Mouse (Mus musculus): ENCODE measurements around the gene Doc2g. TPM values are rescaled to one million over a fixed set of nuclear protein-coding genes. Genes with fewer than 3 reads are reported as not detected.

The Doc2g gene
- polyA plus RNA-seq (2014; fragmentation: Illumina TruSeq; extraction: RNeasy Lipid Tissue Mini Kit (QIAGEN cat#74804); ENCODE audit: low read depth, low replicate concordance) = not detected

DNA sequence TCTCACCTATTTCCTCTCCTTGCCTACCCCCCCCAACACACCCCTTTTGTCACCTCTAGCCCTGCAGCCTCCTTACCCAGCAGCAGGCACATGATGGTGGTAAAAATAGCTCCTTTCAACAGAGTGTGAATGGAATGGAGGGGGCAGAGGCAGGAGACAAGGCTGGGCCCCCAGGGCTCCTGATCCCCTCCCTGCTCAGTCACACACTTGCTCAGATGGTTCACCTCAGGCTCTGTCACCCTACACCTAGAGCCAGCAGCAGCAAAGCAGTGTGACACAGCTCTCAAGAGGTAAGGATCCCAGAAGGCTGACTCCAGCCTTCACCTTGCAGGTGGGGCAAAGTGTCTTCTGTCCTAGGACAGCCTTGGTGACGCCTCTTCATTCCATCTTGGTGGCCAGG lies at the start of gene Doc2g:
Doc2g (plus strand) TSS at position 202 of the 400 bp plus-strand sequence.

DNA sequence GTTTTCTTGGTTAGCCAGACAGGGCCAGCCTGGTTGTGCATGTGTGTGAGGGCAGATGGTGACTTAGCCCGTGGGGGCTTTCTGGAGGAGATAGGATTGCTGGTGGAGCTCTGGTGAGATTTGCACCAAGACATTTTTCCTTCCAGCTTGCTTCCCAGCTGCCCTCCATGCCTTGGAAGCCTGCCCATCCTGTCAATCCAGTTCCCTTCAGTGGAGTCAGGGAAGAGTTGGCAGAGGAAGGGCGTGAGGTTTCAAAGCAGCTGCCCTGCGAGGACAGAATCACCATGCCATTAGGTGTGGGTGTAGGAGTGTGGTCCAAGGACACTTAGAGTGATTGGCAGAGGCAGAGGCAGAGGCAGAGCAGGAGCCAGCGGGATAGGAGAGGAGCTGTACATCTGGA lies 44.6 kb upstream of the Doc2g start, which contains the start of gene Aldh3b3:
Aldh3b3 (plus strand) TSS at position 176 of the 400 bp plus-strand sequence.

GRCm38 (mm10) chr19:3972229-3972628 lies 30.9 kb upstream of the Doc2g start, which contains the start of gene Aldh3b2:
Aldh3b2 (plus strand) TSS chr19:3972328.

GRCm38 (mm10) chr19:3986334-3986733 lies 16.8 kb upstream of the Doc2g start, which contains the start of gene Acy3:
Acy3 (plus strand) TSS chr19:3986570.

GRCm38 (mm10) chr19:3992416-3992815 lies 10.7 kb upstream of the Doc2g start, which contains the start of gene Tbx10:
Tbx10 (plus strand) TSS chr19:3992752.

DNA sequence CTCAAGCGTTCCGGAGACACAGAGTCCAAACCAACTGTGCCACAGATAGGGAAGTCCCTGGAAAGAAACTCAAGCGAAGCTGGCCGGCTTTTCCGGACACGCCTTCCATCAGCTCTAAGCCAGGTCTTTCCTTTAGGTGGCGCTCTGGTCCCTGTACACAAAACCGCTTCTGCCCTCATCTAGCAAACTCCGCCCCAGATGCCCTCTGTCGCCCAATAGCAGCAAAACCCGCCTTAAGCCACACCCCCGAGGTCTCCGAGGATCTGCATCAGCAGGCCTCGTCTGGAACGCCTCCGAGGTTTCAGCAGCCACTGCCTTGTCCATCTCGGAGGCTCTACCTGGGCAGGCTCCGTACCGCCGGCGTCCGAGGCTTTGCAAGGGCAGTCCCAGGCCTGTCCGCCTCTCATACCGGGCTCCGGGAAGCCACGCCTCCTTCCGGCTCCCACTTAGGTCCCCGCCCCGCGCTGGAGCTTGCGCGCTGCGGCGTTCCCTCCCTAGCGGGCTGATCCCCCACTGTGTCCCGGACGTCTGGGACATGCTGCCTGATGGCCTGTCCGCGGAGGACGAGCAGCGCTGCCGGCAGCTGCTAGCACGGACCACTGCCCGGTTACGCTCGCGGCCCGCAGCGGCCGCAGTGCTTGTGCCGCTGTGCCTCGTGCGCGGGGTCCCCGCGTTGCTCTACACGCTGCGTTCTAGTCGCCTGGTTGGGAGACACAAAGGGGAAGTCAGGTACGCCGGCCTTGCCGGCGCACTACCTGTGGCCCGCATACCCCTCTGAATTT lies 2.8 kb upstream of the Doc2g start, which contains the start of the genes Nudt8 and Gm49405:
Nudt8 (plus strand) TSS at position 462 of the 782 bp plus-strand sequence.
Gm49405 (plus strand) TSS at position 508 of the 782 bp plus-strand sequence.

DNA sequence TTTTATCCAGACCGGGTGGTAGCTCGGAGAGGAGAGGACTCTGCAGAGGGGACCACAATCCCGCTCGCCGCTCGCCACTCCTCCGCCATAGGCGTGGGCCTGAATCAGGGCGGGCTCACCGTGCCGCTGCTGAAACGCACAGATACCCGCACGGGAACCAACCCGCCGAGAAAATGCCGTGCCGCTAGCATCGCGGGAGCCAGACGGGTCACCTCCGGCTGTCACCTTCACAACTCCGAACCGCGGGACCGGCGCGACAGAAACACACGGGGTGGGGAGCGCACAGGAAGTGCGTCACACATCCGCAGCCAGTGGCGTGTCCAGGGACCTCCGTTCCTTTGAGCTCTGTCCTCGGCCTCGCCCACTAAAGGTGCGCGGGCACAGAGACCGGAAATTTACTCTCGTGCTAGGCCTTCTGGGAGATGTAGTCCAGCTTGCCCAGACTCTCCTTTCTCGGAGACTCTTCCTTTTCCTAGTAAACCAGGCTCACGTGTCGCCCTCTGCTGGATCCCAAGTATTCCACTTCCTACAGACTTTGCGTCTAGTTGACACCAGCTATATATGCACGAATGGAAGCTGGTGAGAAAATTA lies 9.4 kb downstream of the Doc2g start, which contains the start of gene Ndufv1:
Ndufv1 (minus strand) TSS at position 375 of the 591 bp plus-strand sequence.

GRCm38 (mm10) chr19:4037788-4038232 lies 34.7 kb downstream of the Doc2g start, which contains the start of gene Gstp1:
Gstp1 (minus strand) TSS chr19:4037985.

GRCm38 (mm10) chr19:4045966-4046865 lies 43.1 kb downstream of the Doc2g start, which contains the start of gene Gstp2:
Gstp2 (minus strand) TSS chr19:4046023.

Other genes with a start within 250 kb of the Doc2g start
- gene Kmt5b, start 235.9 kb upstream of the Doc2g start, polyA plus RNA-seq (2014; fragmentation: Illumina TruSeq; extraction: RNeasy Lipid Tissue Mini Kit (QIAGEN cat#74804); ENCODE audit: low read depth, low replicate concordance) = 203 TPM
- 119 TPM for gene Chka, start 151.5 kb upstream of the Doc2g start, polyA plus RNA-seq (2014; fragmentation: Illumina TruSeq; extraction: RNeasy Lipid Tissue Mini Kit (QIAGEN cat#74804); ENCODE audit: low read depth, low replicate concordance)
- 2.0 TPM for gene Tcirg1, start 96.2 kb upstream of the Doc2g start, polyA plus RNA-seq (2014; fragmentation: Illumina TruSeq; extraction: RNeasy Lipid Tissue Mini Kit (QIAGEN cat#74804); ENCODE audit: low read depth, low replicate concordance)
- 10.0 TPM for gene Ndufs8, start 90.5 kb upstream of the Doc2g start, polyA plus RNA-seq (2014; fragmentation: Illumina TruSeq; extraction: RNeasy Lipid Tissue Mini Kit (QIAGEN cat#74804); ENCODE audit: low read depth, low replicate concordance)
- gene Aldh3b1, start 73.5 kb upstream of the Doc2g start, polyA plus RNA-seq (2014; fragmentation: Illumina TruSeq; extraction: RNeasy Lipid Tissue Mini Kit (QIAGEN cat#74804); ENCODE audit: low read depth, low replicate concordance) = 9.5 TPM
- gene Unc93b1, start 68.1 kb upstream of the Doc2g start, polyA plus RNA-seq (2014; fragmentation: Illumina TruSeq; extraction: RNeasy Lipid Tissue Mini Kit (QIAGEN cat#74804); ENCODE audit: low read depth, low replicate concordance) = 2.3 TPM
- gene Aldh3b3, start 44.7 kb upstream of the Doc2g start, polyA plus RNA-seq (2014; fragmentation: Illumina TruSeq; extraction: RNeasy Lipid Tissue Mini Kit (QIAGEN cat#74804); ENCODE audit: low read depth, low replicate concordance) = not detected
- gene Aldh3b2, start 31.0 kb upstream of the Doc2g start, polyA plus RNA-seq (2014; fragmentation: Illumina TruSeq; extraction: RNeasy Lipid Tissue Mini Kit (QIAGEN cat#74804); ENCODE audit: low read depth, low replicate concordance) = 0.99 TPM
- gene Acy3, start 16.7 kb upstream of the Doc2g start, polyA plus RNA-seq (2014; fragmentation: Illumina TruSeq; extraction: RNeasy Lipid Tissue Mini Kit (QIAGEN cat#74804); ENCODE audit: low read depth, low replicate concordance) = 3.2 TPM
- not detected for gene Tbx10, start 10.6 kb upstream of the Doc2g start, polyA plus RNA-seq (2014; fragmentation: Illumina TruSeq; extraction: RNeasy Lipid Tissue Mini Kit (QIAGEN cat#74804); ENCODE audit: low read depth, low replicate concordance)
- not detected for gene Nudt8, start 2.7 kb upstream of the Doc2g start, polyA plus RNA-seq (2014; fragmentation: Illumina TruSeq; extraction: RNeasy Lipid Tissue Mini Kit (QIAGEN cat#74804); ENCODE audit: low read depth, low replicate concordance)
- gene Gm49405, start 2.7 kb upstream of the Doc2g start, polyA plus RNA-seq (2014; fragmentation: Illumina TruSeq; extraction: RNeasy Lipid Tissue Mini Kit (QIAGEN cat#74804); ENCODE audit: low read depth, low replicate concordance) = not detected
- gene Ndufv1, start 9.5 kb downstream of the Doc2g start, polyA plus RNA-seq (2014; fragmentation: Illumina TruSeq; extraction: RNeasy Lipid Tissue Mini Kit (QIAGEN cat#74804); ENCODE audit: low read depth, low replicate concordance) = 6.6 TPM
- 19.5 TPM for gene Gstp1, start 34.7 kb downstream of the Doc2g start, polyA plus RNA-seq (2014; fragmentation: Illumina TruSeq; extraction: RNeasy Lipid Tissue Mini Kit (QIAGEN cat#74804); ENCODE audit: low read depth, low replicate concordance)
- gene Gstp2, start 42.7 kb downstream of the Doc2g start, polyA plus RNA-seq (2014; fragmentation: Illumina TruSeq; extraction: RNeasy Lipid Tissue Mini Kit (QIAGEN cat#74804); ENCODE audit: low read depth, low replicate concordance) = 9.4 TPM
- gene Gstp3, start 56.3 kb downstream of the Doc2g start, polyA plus RNA-seq (2014; fragmentation: Illumina TruSeq; extraction: RNeasy Lipid Tissue Mini Kit (QIAGEN cat#74804); ENCODE audit: low read depth, low replicate concordance) = not detected
- gene Cabp2, start 78.3 kb downstream of the Doc2g start, polyA plus RNA-seq (2014; fragmentation: Illumina TruSeq; extraction: RNeasy Lipid Tissue Mini Kit (QIAGEN cat#74804); ENCODE audit: low read depth, low replicate concordance) = not detected
- gene Cdk2ap2, start 93.9 kb downstream of the Doc2g start, polyA plus RNA-seq (2014; fragmentation: Illumina TruSeq; extraction: RNeasy Lipid Tissue Mini Kit (QIAGEN cat#74804); ENCODE audit: low read depth, low replicate concordance) = 1.1 TPM
- 0.87 TPM for gene Pitpnm1, start 96.7 kb downstream of the Doc2g start, polyA plus RNA-seq (2014; fragmentation: Illumina TruSeq; extraction: RNeasy Lipid Tissue Mini Kit (QIAGEN cat#74804); ENCODE audit: low read depth, low replicate concordance)
- gene Aip, start 122.5 kb downstream of the Doc2g start, polyA plus RNA-seq (2014; fragmentation: Illumina TruSeq; extraction: RNeasy Lipid Tissue Mini Kit (QIAGEN cat#74804); ENCODE audit: low read depth, low replicate concordance) = 1.1 TPM
- gene Gpr152, start 136.5 kb downstream of the Doc2g start, polyA plus RNA-seq (2014; fragmentation: Illumina TruSeq; extraction: RNeasy Lipid Tissue Mini Kit (QIAGEN cat#74804); ENCODE audit: low read depth, low replicate concordance) = not detected
- gene Cabp4, start 140.7 kb downstream of the Doc2g start, polyA plus RNA-seq (2014; fragmentation: Illumina TruSeq; extraction: RNeasy Lipid Tissue Mini Kit (QIAGEN cat#74804); ENCODE audit: low read depth, low replicate concordance) = not detected
- gene Coro1b, start 145.3 kb downstream of the Doc2g start, polyA plus RNA-seq (2014; fragmentation: Illumina TruSeq; extraction: RNeasy Lipid Tissue Mini Kit (QIAGEN cat#74804); ENCODE audit: low read depth, low replicate concordance) = 31.5 TPM
- 3.5 TPM for gene Ptprcap, start 150.3 kb downstream of the Doc2g start, polyA plus RNA-seq (2014; fragmentation: Illumina TruSeq; extraction: RNeasy Lipid Tissue Mini Kit (QIAGEN cat#74804); ENCODE audit: low read depth, low replicate concordance)
- gene Rps6kb2, start 160.0 kb downstream of the Doc2g start, polyA plus RNA-seq (2014; fragmentation: Illumina TruSeq; extraction: RNeasy Lipid Tissue Mini Kit (QIAGEN cat#74804); ENCODE audit: low read depth, low replicate concordance) = 3.1 TPM
- 0.93 TPM for gene Carns1, start 172.2 kb downstream of the Doc2g start, polyA plus RNA-seq (2014; fragmentation: Illumina TruSeq; extraction: RNeasy Lipid Tissue Mini Kit (QIAGEN cat#74804); ENCODE audit: low read depth, low replicate concordance)
- gene Tbc1d10c, start 188.0 kb downstream of the Doc2g start, polyA plus RNA-seq (2014; fragmentation: Illumina TruSeq; extraction: RNeasy Lipid Tissue Mini Kit (QIAGEN cat#74804); ENCODE audit: low read depth, low replicate concordance) = not detected
- 103 TPM for gene Ppp1ca, start 188.8 kb downstream of the Doc2g start, polyA plus RNA-seq (2014; fragmentation: Illumina TruSeq; extraction: RNeasy Lipid Tissue Mini Kit (QIAGEN cat#74804); ENCODE audit: low read depth, low replicate concordance)
- 3.1 TPM for gene Rad9a, start 198.3 kb downstream of the Doc2g start, polyA plus RNA-seq (2014; fragmentation: Illumina TruSeq; extraction: RNeasy Lipid Tissue Mini Kit (QIAGEN cat#74804); ENCODE audit: low read depth, low replicate concordance)
- gene Clcf1, start 210.9 kb downstream of the Doc2g start, polyA plus RNA-seq (2014; fragmentation: Illumina TruSeq; extraction: RNeasy Lipid Tissue Mini Kit (QIAGEN cat#74804); ENCODE audit: low read depth, low replicate concordance) = 0.70 TPM
- gene AC109138.7, start 211.0 kb downstream of the Doc2g start, polyA plus RNA-seq (2014; fragmentation: Illumina TruSeq; extraction: RNeasy Lipid Tissue Mini Kit (QIAGEN cat#74804); ENCODE audit: low read depth, low replicate concordance) = not detected
- not detected for gene Pold4, start 228.6 kb downstream of the Doc2g start, polyA plus RNA-seq (2014; fragmentation: Illumina TruSeq; extraction: RNeasy Lipid Tissue Mini Kit (QIAGEN cat#74804); ENCODE audit: low read depth, low replicate concordance)

Data from adrenal gland, adult 10 weeks (tissue).